Mouse (Mus musculus) lung, postnatal 10 days (tissue): ENCODE results near the gene Ddx10.

Experiments used
- DNase-seq: peaks from one replicate; pipeline ENCODE4 v3.0.0; 2021

The Ddx10 gene

DNA sequence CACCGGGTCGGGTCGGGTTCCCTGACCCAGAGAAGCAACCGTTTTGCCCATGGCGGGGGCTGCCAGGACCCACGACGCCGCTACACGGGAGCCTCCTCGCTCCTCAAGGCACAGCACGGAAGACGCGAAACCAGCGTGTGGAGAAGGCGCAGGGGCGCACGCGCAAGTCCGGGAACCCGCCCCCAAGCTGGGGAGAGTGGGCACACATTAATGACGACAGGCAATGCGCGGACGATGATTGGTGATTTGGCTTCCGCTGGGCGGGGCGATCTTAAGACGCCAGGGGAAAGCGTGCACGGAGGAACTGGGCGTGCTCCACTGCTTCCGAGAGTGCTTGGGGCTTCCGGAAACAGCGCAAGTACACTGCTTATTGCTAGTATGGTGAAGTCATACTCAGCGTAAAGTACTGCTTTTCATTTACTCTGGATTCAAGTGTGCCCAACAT lies at the start of gene Ddx10:
Ddx10 (minus strand) TSS at position 101 of the 445 bp plus-strand sequence.
- DNase-seq: peak; percentile 99

DNA sequence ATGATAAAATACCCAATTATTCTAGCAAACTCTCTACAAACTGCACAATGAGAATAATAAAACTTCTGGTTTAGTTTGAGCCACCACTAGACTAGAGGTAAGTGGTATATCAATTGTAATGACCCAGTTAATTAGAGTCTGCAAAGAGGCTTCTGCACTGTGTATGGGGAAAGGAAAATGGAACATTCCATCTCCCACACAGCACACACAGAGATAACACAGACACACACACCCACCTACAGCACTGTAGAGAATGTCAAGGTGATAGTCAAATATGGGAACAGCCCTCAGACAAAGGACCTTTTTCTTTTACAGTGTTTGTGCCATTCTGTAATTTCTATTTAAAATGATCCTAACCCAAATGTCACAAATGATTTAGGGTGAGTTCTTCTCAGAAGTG lies 45.0 kb upstream of the Ddx10 start:
- no peak for DNase-seq

DNA sequence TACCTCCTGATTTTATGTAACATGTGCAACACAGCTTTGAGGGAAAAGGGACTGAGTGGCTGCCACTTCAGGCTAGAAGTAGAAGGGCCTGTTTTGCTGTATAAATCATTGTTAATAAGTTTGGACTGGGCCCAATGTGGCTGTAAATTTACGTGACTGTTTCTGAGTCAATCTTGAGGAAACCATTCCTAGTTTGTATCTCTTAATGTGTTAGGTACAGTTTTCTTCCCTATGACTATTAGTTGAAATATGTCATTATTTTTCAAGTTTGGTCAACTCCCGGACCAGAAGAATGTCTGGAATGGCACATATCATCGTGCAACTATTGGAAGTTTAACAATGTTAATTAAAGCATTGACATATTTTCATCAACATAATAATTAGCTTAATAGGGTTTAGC lies 42.2 kb upstream of the Ddx10 start:
- DNase-seq: no peak

DNA sequence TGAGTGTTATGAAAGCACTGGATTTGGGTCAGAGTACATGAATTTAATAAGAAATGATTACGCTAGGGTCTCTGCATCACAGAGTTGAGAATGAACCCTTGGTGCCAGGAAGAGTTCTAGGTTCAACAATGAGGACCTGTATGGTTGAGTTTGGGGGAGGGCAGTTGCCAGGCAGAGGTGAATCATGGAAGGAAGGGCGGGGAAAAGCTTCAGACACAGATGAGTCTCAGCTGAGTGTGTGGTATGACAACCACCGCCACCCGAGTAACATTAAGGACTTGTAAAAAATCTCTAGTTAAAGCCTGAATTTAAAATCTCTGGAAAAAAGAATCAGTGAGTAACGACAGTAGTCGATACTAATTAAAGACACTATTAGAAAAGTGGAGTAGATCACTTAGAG lies 38.9 kb upstream of the Ddx10 start:
- no peak for DNase-seq

DNA sequence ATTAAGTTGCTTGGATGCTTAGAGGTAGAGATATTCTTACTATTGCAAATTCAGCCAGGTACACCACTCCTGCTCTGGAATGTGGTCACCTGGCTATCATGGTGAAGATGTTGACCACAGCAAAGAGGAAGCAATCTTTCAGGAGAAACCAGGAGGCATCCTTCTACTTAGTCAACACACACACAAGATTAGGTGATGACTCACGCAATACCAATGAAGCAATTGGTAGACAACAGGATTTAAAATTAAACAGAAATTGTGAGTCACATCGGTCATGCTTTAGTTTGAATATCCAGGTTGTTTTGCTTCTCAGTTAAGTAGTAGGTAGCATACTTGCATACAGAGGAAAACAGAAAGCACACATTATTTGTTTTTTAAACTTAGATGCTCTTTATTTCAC lies 31.1 kb upstream of the Ddx10 start:
- no peak for DNase-seq

DNA sequence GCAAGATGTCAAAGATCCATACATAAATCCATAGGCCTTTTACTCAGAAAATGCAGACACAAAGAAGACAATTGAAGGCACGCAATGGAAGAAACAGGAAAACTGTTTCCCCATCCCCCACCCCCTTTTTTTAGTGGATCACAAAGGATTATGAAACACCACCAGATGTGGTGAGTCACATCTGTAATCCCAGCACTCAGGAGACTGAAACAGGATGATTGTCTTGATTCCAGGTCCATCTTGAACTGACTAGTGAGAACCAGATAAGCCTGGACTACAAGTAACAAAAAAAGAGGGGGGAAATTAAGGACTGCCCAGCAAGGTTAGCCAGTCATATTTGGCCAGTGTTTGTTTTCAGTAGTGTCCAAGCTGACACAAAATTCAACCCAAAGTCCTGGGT lies 28.5 kb upstream of the Ddx10 start:
- DNase-seq: no peak

DNA sequence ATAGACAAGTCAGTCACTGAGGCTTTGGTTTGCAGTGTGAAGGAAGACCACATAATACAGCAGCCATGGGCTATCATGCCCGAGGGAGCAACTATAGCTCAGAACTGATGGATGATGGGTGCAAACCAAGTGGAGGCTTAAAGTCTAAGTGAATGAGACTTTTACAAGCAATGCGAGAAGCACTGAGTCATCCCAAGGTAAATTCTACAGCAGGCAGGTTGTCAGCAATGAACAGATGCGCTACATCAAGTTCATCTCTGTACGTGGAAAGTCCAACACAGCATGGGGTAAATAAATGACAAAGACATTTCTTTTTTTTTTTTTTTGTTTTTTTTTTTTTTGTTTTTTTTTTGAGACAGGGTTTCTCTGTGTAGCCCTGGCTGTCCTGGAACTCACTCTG lies 24.9 kb upstream of the Ddx10 start:
- DNase-seq: no peak

DNA sequence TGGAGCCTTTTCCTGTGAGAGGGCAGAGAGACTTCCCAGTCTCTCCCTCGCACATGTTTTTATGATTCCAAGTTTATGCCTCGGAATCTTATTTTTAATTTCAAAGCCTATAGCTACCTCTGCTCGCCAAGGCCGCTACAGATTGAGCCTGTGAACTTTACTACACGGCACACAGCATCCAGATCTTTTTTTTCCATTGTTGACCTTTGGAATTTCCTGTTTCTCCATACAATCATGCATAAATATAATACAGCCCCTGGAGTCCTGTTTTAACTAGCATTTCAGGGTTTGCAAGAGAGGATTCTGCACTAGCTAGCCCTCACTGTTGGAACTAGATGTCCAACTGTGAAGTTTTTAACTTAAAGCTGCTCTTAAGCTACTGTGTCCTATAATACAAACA lies 24.4 kb upstream of the Ddx10 start:
- no peak for DNase-seq

DNA sequence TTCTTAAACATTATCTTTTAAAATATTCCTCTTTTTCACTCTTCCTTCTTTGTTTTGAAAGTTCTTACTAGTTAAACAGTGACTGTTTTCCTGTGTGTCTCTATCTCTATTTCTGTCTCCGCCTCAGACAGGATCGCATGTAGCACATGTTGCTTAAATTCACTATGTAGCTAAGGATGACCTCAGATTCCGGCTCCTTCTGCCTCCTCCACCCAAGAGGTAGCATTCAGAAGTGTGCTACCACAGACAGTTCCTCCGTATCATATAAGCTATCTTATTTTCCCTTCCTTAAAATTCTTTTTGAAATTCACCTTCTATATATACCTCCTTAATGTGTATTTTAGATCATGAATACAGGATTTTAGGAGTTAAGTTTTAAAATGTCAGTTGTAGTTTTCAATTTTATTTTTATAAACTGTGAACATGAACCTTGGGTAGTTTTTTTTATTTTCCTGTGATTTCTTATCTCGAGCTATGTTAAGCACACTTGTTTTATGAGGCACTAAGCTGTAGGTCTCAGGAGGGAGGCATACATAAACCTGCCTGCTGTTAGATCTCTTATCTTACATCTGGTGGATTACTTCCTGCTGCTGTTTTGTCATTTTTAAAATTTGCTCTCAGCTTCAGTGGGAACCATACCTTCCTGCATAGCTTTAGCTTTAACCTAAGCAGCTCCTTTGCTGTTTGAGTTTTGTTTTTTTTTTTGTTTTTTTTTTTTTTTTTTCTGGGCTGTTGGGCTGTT lies 23.6 kb upstream of the Ddx10 start:
- no peak for DNase-seq

DNA sequence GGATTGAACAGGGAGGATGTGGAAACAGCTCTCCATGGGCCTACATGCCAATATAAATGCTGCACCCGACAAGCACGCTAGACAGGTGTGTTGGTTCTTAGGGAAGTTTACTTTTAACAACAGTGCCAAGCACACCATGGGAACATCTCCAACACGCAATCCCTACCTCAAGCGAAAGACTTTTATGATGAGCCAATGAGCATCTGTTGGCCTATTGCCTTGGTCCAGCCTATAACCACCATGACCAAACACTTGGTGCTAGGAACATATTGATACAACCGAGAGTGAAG lies 21.6 kb upstream of the Ddx10 start:
- no peak for DNase-seq

DNA sequence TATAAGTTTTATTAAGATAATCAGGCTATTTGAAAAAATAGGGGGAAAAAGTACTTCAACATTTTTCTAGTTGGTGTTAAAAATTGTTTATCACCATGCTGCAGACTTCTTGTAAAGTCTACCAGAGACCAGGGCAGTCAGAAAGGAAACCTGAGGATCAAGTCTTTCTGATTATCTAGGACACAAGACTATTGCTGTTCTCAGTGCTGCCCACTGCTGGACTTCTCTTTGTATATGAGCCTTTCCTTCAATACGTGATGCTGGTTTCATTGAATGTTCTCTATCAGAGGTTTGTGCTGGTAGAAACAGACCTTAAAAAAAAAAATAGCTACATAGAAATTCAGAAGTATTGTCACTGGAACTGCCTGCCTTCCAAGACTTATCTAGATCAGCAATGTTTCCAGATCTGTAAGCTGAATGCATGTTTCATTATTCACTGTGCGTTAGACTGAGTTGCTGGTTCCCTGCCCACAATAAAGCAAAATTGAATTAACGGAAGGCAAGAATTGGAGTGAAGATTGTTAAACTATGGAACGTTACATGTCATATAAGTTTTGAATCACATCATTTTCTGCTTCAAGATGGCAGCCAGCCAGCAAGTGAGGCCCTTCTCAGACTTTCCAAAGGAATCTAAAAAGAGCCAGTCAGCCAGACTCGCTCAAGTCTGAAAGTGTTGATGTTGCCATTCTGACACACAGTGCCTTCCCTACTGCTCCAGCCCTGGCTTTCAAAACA lies 21.0 kb upstream of the Ddx10 start:
- DNase-seq: peak; percentile 70

DNA sequence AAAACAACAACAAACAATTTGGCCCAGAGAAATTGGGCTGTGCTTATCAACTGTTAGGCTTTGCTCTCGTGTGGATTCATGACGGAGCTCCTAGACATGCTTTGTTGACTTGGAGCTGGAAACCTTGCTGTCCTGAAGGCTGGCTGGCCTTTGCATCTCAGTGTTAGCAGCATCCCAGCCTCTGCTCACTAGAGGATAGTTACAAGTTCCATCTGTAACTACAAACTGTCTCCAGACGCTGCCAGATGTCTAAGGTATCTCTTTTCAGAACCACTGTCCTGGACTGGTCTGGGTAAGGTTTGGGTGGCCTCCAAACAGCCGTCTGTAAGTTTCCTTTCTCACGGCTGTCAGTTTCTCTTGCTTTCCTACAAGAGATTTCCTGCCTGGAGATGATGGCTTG lies 20.2 kb upstream of the Ddx10 start:
- peak; percentile 25 for DNase-seq

DNA sequence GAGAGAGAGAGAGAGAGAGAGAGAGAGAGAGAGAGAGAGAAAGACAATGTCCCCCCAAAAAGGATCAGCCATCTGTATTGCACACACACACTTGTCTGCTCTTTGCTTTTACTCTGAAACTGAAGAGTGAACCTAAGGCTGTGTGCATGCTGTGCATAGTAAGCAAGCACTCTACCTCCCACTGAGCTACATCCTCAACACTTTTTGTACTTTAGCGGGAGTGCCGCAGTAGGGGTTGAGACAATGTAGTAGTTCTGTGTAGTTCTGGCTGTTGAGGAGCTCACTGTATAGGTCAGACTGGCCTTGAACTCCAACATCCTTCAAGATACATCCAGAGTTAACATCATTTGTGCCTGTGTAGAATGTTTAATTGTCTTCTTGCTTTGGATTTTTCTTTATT lies 17.7 kb upstream of the Ddx10 start:
- DNase-seq: no peak

DNA sequence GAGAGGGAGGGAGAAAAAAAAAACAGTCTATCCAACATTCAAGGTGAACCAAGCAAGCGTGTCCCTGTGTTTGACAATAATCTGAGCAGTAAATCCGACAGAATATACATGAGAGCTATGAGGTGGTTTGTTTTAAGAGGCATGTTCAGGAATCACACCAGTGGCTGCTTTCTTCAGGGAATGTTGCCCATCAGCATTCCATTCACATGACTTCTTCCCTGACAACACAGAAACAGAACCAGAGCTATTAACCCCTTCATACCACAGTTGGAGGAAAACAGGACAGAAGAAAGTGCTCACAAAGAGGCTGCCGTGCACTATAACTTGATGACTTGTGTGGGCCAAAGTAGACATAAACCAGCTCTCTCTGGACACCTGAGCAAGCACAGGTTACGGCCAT lies 16.5 kb upstream of the Ddx10 start:
- peak; percentile 59 for DNase-seq

DNA sequence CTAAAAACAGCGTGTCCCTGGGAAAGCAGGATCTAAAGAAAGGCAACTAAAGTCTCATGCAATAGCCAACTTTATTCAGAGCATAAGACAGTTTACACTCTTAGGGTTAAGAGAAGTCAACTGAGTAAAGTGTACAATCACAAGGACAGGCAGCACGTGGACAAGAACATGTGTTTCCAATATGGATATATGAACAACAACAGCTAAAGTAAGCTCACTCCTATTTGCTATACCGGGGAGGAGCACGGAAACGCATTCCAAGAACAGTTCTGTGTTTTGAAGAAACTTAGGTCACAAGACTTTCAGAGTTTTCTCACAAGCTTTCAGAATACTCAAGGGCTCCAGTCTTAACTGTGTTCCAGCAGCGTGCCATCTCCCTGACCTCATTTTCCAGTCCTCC lies 10.3 kb upstream of the Ddx10 start:
- no peak for DNase-seq

DNA sequence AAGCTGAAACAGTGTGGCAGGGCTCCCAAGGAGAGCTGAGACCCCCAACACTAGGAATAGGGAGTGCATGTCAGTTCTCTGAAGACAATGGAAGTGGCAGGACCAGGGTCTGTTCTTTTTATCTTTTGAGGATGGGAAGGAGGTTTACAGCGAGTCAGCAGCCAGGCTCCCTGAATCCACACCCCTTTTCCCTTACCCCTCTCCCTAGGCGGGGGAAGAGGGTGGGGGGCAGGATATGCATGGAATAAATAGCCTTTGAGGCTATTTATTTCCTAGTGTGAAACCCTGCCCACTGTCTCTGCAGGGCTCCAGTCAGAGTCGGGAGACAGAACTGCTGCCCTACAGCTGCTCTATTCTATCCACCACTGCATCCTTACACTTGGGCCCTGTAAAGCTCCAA lies 9.9 kb upstream of the Ddx10 start:
- DNase-seq: peak; percentile 53

DNA sequence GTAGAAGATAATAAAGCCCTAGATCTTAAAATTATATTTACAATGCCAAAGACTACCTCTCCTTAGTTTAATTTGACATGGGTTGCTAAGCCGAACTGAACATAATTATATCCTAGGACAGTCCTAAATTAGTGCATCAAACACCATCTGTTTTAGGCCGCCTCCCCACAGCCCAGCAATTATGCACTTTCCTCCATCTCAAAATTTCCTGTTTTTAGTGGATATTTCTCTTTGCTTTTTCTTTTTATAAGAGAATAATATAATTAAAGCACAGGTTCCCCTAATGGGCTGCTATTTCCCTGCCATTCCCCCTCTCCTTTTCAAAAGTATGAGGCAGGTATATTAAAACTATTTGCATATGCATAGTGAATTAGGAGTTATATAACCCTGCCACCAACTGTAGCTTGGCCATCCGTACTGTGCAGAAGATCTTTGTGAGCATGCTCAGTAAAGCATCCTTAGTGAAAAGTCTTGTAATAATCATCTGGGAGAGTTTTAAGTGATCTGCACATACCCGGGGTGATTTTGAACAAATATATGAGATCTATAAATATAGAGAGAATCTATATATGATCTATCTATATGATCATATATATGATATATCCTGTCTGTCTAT lies 8.9 kb upstream of the Ddx10 start:
- DNase-seq: no peak

DNA sequence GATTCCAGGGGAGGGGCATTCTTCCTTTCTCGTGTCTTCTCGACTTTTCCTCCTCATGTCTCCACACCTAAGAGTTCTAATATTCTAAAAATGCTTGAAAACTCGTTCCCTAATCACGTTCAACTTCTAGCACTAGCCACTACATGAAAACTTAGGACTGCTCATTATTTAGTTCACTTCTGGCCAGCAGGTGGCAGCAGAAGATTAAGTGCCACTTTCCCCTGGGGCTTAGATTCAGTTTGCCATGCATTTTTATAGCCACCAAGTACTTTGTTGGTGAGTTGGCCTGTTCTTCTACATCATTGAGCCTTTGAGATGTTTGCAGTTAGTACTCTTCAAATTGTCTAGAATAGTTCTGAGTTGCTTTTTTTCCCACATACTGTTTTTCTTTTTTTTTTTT lies 6.5 kb upstream of the Ddx10 start:
- DNase-seq: peak; percentile 87

DNA sequence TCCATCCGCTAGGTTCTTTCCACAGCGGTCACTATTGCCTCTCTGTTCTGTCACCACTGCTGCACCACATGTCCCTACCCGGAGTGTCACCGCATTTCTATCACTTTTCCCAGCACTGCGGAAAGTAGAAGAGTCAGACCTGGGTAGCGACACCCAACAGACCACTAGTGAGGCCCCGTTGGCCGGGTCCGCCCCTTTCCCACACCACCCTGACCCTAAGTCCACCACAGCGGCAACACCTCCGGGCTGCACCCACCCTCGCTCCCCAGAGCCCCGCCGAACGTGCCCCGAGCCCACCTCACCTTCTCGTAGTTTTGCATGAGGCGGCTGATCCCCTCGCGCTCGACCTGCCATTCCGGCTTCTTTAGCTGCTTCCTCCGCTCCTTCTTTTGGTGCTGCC lies 337 bp downstream of the Ddx10 start:
- DNase-seq: no peak

DNA sequence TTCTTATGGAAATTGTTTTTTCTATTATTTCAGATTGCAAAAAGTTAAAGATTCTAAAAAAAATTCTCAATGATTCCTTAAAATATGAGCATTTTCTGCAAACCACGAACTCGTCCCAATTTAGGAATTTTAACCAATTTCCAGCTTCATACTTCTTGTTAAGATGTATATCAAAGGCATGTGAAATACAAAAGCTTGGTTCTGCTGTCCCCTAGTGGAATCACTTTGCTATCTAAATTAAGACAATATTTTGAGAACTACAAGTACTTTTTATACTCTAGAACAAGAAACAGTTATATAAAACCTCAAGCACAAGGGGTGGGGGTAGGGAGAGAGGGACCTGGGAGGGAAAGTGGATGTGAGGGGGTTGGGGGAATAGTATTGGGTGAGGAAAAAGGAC lies 29.7 kb downstream of the Ddx10 start:
- DNase-seq: no peak

DNA sequence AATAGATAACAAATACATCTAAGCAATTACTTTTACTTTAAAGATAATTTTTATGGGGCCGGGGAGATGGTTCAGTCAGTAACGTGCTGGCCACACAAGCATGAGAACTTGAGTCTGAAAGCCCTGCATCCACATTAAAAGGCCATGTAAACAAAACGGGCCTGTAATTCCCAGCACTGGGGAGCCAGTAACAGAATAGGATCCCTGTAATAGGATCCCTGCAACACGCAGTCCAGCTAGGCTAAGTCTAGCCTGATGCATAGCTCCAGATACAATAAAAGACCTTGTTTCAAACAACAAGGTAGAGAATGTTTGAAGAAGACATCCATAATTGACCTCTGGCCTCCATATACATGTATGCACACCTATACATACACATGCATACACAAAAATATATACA lies 39.6 kb downstream of the Ddx10 start:
- no peak for DNase-seq

DNA sequence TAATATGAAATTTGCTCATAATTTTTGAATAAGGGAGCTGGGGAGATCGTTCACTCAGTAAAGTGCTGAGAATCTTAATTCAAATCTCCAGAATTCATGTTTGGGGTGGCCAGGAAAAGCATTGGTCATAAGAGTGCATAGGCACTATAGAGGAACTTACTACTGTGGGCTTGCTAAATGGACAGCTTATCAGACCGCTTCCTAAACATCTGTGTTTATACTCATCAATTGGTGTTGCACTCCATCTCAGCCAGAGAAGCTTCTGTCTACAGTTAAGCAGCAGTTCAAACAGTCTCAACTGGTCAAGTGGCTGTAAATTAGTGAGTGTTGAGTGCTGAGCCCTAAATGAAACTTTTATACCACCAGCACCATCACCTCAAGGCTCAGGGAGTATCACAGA lies 73.3 kb downstream of the Ddx10 start:
- DNase-seq: no peak

DNA sequence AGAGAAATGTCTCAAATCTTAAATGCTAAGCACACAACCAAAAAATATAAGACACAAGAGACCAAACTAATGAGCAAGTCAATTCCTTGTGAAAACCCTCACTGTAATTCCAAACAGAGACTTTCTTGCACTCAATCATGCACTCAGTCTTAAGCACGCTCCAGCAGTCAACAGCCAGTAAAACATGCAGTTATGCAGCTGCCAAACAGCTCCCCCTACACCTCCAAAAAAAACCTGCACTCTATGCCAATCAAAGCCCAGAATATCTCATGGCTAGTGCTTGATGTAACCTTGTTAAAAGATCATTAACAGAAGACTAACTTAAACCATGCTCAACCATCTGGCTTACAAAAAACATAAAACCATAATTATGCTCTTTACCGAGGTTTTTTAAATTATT lies 74.6 kb downstream of the Ddx10 start:
- peak; percentile 15 for DNase-seq

DNA sequence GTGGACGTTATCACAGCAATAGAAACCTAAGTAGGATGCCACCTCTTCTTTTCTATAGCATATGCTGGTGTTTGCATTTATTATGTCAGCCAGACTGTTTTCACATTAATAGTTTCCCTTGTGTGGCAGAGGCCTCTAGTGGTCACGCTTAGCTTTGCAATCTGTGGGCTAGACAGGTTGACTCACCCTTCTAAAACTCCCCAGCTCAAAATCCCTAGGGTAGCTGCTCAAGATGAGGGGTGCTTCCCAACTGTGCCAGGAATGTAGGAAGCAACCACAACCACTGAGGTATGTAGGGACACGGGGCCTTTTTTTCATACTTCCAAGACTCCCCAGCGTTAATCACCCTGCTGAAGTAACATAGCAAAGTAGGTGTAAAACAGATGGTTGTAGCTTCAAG lies 103.6 kb downstream of the Ddx10 start:
- DNase-seq: peak; percentile 50

DNA sequence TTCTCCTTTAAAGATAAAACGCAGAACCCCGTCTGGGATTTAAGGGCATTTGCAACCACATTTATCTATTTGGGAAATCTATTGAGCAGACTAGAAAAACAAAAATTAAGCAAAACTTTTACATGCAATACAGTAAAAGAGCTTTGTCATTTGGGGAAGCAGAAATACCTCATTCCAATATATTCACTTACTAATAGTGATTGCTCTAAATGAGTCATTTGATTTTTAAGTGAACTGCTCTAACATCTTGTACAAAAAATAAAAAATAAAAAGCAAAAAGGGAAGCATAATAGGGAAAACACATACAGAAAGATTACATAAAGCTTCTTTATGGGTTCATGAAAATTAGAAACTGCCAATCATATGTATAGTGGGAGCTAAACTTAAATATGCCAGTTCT lies 104.3 kb downstream of the Ddx10 start:
- no peak for DNase-seq
